Comparison of ENCODE assay signal across 12 mouse cellular contexts in the genomic region with DNA sequence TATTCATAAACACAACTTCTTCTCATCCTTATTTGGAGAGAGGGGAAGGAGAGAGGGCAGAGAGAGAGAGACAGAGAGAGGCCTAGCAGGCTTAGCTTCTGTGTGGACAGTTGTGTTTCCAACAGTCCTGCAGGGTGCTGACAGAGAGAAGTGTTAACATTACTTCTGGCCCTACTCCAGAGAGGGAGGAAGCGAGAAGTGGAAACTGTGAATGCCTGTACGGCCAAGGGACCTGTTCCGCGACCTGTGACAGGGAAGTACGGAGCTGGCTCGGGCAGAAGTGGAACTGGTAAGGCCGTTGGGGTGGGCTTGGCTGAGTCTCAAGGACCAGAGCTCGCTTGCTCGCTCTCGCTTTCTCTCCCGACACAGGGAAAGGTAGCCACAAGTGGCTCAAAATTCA. TPM values are rescaled to one million over a fixed set of nuclear protein-coding genes. Genes with fewer than 3 reads are reported as not detected.
DNase-seq lines count a peak whose midpoint lies in the region; ATAC-seq and TF ChIP-seq lines count a peak whose summit lies in the region.
"Had no signal": no experiment of that assay in that cellular context is flagged by ENCODE, and none has a peak within 500 bp of the region (broad histone marks: within the 10 kb centered on the region; RNA-seq: fewer than 3 reads in every experiment).

No protein-coding gene starts in this region.

- no peaks in the 10 kb centered on the region for H3K9me3 ChIP-seq in kidney, postnatal 0 days (replicated peaks; ENCODE audit: low read length)
- 0 out of 2 replicates have a peak, but pooled peaks cover 3% of the 10 kb centered on the region for H3K9me3 ChIP-seq in kidney, embryonic 15.5 days (replicated peaks)
- H3K9me3 ChIP-seq in heart, postnatal 0 days (replicated peaks; ENCODE audit: control insufficient read depth, low read length) = peaks cover 9% of the 10 kb centered on the region
- H3K9me3 ChIP-seq: embryonic facial prominence, embryonic 12.5 days had no signal

- no peak for TF ChIP-seq CTCF in kidney, postnatal 0 days (IDR thresholded peaks at IDR 0.05; ENCODE audit: low read depth)
- no peak for TF ChIP-seq CTCF in brain, embryonic 14.5 days (IDR thresholded peaks at IDR 0.05; ENCODE audit: borderline replicate concordance, extremely low read depth, insufficient read depth, insufficient read length)
- TF ChIP-seq CTCF in heart, postnatal 0 days (IDR thresholded peaks at IDR 0.05; ENCODE audit: low read depth) = no peak

- ATAC-seq in kidney, postnatal 0 days (replicated peaks; ENCODE audit: low FRiP score, low read depth) = no peak
- no peak for ATAC-seq in kidney, embryonic 15.5 days (replicated peaks; ENCODE audit: low FRiP score)
- ATAC-seq in heart, postnatal 0 days (ENCODE audit: insufficient read depth, low read depth) = peak; percentile 79
- ATAC-seq in megakaryocyte, adult 5-6 weeks (ENCODE audit: poor library complexity, severe bottlenecking) = peak; percentile 90
- ATAC-seq: midbrain, embryonic 13.5 days had no signal

- no peaks in the 10 kb centered on the region for H3K27me3 ChIP-seq in kidney, postnatal 0 days (ENCODE audit: insufficient read depth, low read length)
- 0 out of 2 replicates have a peak, but pooled peaks cover 6% of the 10 kb centered on the region for H3K27me3 ChIP-seq in kidney, embryonic 15.5 days
- H3K27me3 ChIP-seq in heart, postnatal 0 days (ENCODE audit: control insufficient read depth, insufficient read depth, low read length) = 0 out of 2 replicates have a peak, but pooled peaks cover 4% of the 10 kb centered on the region
- H3K27me3 ChIP-seq: embryonic facial prominence, embryonic 12.5 days; midbrain, embryonic 13.5 days had no signal

- no peak overlapping the region for H3K4me3 ChIP-seq in kidney, postnatal 0 days (replicated peaks; ENCODE audit: low read depth, low read length)
- H3K4me3 ChIP-seq in kidney, embryonic 15.5 days (replicated peaks) = no peak overlapping the region
- H3K4me3 ChIP-seq in heart, postnatal 0 days (ENCODE audit: low read depth, low read length) = 0 out of 2 replicates have a peak overlapping the region, but pooled peaks have one; percentile 2
- H3K4me3 ChIP-seq: embryonic facial prominence, embryonic 12.5 days; midbrain, embryonic 13.5 days had no signal

- no peak for TF ChIP-seq EP300 in heart, postnatal 0 days (IDR thresholded peaks at IDR 0.05; ENCODE audit: low read depth)

- H3K9ac ChIP-seq in kidney, postnatal 0 days (ENCODE audit: low read depth, low read length) = no peak overlapping the region
- no peak overlapping the region for H3K9ac ChIP-seq in kidney, embryonic 15.5 days
- H3K9ac ChIP-seq in heart, postnatal 0 days (replicated peaks; ENCODE audit: low read depth, low read length) = no peak overlapping the region
- H3K9ac ChIP-seq: embryonic facial prominence, embryonic 12.5 days; midbrain, embryonic 13.5 days had no signal

- TF ChIP-seq POLR2A in brain, embryonic 14.5 days (IDR thresholded peaks at IDR 0.05; ENCODE audit: borderline replicate concordance, extremely low read depth, insufficient read depth, insufficient read length, poor library complexity, severe bottlenecking) = no peak

- H3K4me1 ChIP-seq in kidney, postnatal 0 days (replicated peaks; ENCODE audit: insufficient read depth, low read length) = no peaks in the 10 kb centered on the region
- 0 out of 2 replicates have a peak, but pooled peaks cover 2% of the 10 kb centered on the region for H3K4me1 ChIP-seq in kidney, embryonic 15.5 days
- peaks cover 18% of the 10 kb centered on the region for H3K4me1 ChIP-seq in heart, postnatal 0 days (ENCODE audit: control insufficient read depth, insufficient read depth)
- H3K4me1 ChIP-seq: midbrain, embryonic 13.5 days had no signal

- H3K27ac ChIP-seq in kidney, postnatal 0 days = no peak overlapping the region
- no peak overlapping the region for H3K27ac ChIP-seq in kidney, embryonic 15.5 days
- H3K27ac ChIP-seq in heart, postnatal 0 days (ENCODE audit: low read depth) = no peak overlapping the region
- H3K27ac ChIP-seq: embryonic facial prominence, embryonic 12.5 days; midbrain, embryonic 13.5 days had no signal

- no peaks in the 10 kb centered on the region for H3K36me3 ChIP-seq in kidney, postnatal 0 days (ENCODE audit: insufficient read depth, low read length)
- no peaks in the 10 kb centered on the region for H3K36me3 ChIP-seq in kidney, embryonic 15.5 days
- H3K36me3 ChIP-seq in heart, postnatal 0 days (replicated peaks; ENCODE audit: control insufficient read depth, insufficient read depth, low read length) = no peaks in the 10 kb centered on the region
- H3K36me3 ChIP-seq: embryonic facial prominence, embryonic 12.5 days; midbrain, embryonic 13.5 days had no signal

- 50% methylated on average over 11 of the region's 11 CpGs for WGBS in kidney, postnatal 0 days
- WGBS in kidney, embryonic 15.5 days = 56% methylated on average over 11 of the region's 11 CpGs
- 10% methylated on average over 11 of the region's 11 CpGs for WGBS in heart, postnatal 0 days

- no peak overlapping the region for H3K4me2 ChIP-seq in kidney, postnatal 0 days (ENCODE audit: low read length)
- no peak overlapping the region for H3K4me2 ChIP-seq in kidney, embryonic 15.5 days
- peak overlapping the region; percentile 44 for H3K4me2 ChIP-seq in heart, postnatal 0 days (ENCODE audit: low read depth, low read length)
- H3K4me2 ChIP-seq: embryonic facial prominence, embryonic 12.5 days; midbrain, embryonic 13.5 days had no signal

- DNase-seq in kidney, postnatal 0 days (ENCODE audit: low spot score) = peak; percentile 40
- peak; percentile 31 for DNase-seq in brain, embryonic 14.5 days (ENCODE audit: low read depth)
- DNase-seq in heart, postnatal 0 days (ENCODE audit: low spot score) = peak; percentile 78
- no peak for DNase-seq in cerebellum, adult 11 months
- no peak for DNase-seq in cerebellum, postnatal 14 days
- DNase-seq: cerebellum, adult 11-12 months; liver had no signal

RNA-seq across cellular contexts. Expression of a gene that starts 15.3 kb away (rescaled TPM):
- polyA plus RNA-seq in kidney, postnatal 0 days (2015; fragmentation: Nextera tagmentation; extraction: Ambion mirVana) = 22.2 and 24.8 TPM in 2 replicates
- 9.2 and 11.1 TPM in 2 replicates for polyA plus RNA-seq in kidney, embryonic 15.5 days (2015; fragmentation: Nextera tagmentation; extraction: Ambion mirVana)
- polyA plus RNA-seq in brain, embryonic 14.5 days (2012; rRNA removed) = 26.7 and 58.7 TPM in 2 replicates
- 39.3 and 41.6 TPM in 2 replicates for total RNA-seq in heart, postnatal 0 days (2014; rRNA removed; ENCODE audit: low replicate concordance)
- polyA plus RNA-seq in heart, postnatal 0 days (2015; fragmentation: Nextera tagmentation; extraction: Ambion mirVana) = 9.0 and 10.8 TPM in 2 replicates
- 0.11 TPM in 1 of 2 replicates, not detected in the other for total RNA-seq in megakaryocyte, adult 5-6 weeks (2015)
- 0.51 TPM in 1 of 2 replicates, not detected in the other for total RNA-seq in megakaryocyte, adult 5-6 weeks (2017)

RNA-seq across cellular contexts. Expression of a gene that starts 54.5 kb away (rescaled TPM):
- polyA plus RNA-seq in kidney, postnatal 0 days (2015; fragmentation: Nextera tagmentation; extraction: Ambion mirVana) = not detected in 2 replicates
- not detected in 2 replicates for polyA plus RNA-seq in kidney, embryonic 15.5 days (2015; fragmentation: Nextera tagmentation; extraction: Ambion mirVana)
- polyA plus RNA-seq in brain, embryonic 14.5 days (2012; rRNA removed) = 0.16 TPM in 1 of 2 replicates, not detected in the other
- not detected in 2 replicates for total RNA-seq in heart, postnatal 0 days (2014; rRNA removed; ENCODE audit: low replicate concordance)
- polyA plus RNA-seq in heart, postnatal 0 days (2015; fragmentation: Nextera tagmentation; extraction: Ambion mirVana) = not detected in 2 replicates
- total RNA-seq in megakaryocyte, adult 5-6 weeks (2015) = not detected in 2 replicates
- total RNA-seq in megakaryocyte, adult 5-6 weeks (2017) = not detected in 2 replicates
- polyA plus RNA-seq: embryonic facial prominence, embryonic 12.5 days; hindbrain, embryonic 11.5 days; midbrain, embryonic 13.5 days had no signal

Comparison
In these comparisons a context has a peak if more than half of its experiments do, and no peak if none do; other contexts are left out.
1. ATAC-seq: peak in heart, postnatal 0 days (single experiment) and megakaryocyte, adult 5-6 weeks (single experiment); none in kidney, postnatal 0 days (single experiment) and kidney, embryonic 15.5 days (single experiment).
2. DNase-seq: peak in kidney, postnatal 0 days (single experiment), brain, embryonic 14.5 days (single experiment) and heart, postnatal 0 days (single experiment); none in cerebellum, adult 11 months (single experiment) and cerebellum, postnatal 14 days (0 of 2).